Mouse (Mus musculus) forebrain, embryonic 15.5 days (tissue): ENCODE data around the gene Smarcc2. TPM values are rescaled to one million over a fixed set of nuclear protein-coding genes. Genes with fewer than 3 reads are reported as not detected.
A peak's percentile ranks its signal among the peaks of the same experiment; 100 is the strongest.

ENCODE experiments used
- ATAC-seq: fragments of 200-750 bp; cut with Nextera tagmentation; replicated peaks from 2 replicates; pipeline ENCODE4 v1.8.0; 2017; ENCODE audit warnings: mild to moderate bottlenecking, moderate TSS enrichment, moderate library complexity
- H3K27ac ChIP-seq: fragments of 300-500 bp; sonication (generic); replicated peaks from 2 replicates; pipeline ENCODE4 v1.5.1; 2015; ENCODE audit warnings: mild to moderate bottlenecking, inconsistent platforms
- H3K27me3 ChIP-seq: fragments of 300-500 bp; sonication (generic); 2 replicates; pipeline ENCODE4 v1.6.1; 2015; ENCODE audit warnings: inconsistent platforms
- H3K36me3 ChIP-seq: fragments of 300-500 bp; sonication (generic); 2 replicates; pipeline ENCODE4 v1.6.1; 2015; ENCODE audit warnings: mild to moderate bottlenecking, inconsistent platforms
- H3K4me1 ChIP-seq: fragments of 300-500 bp; sonication (generic); 2 replicates; pipeline ENCODE4 v1.6.1; 2015; ENCODE audit warnings: inconsistent platforms
- H3K4me2 ChIP-seq: fragments of 300-500 bp; sonication (generic); replicated peaks from 2 replicates; pipeline ENCODE4 v1.6.1; 2015; ENCODE audit warnings: mild to moderate bottlenecking, inconsistent platforms
- H3K4me3 ChIP-seq: fragments of 300-500 bp; sonication (generic); 2 replicates; pipeline ENCODE4 v1.5.1; 2015; ENCODE audit warnings: mild to moderate bottlenecking, inconsistent platforms
- H3K9ac ChIP-seq: fragments of 300-500 bp; sonication (generic); replicated peaks from 2 replicates; pipeline ENCODE4 v1.6.1; 2015; ENCODE audit warnings: mild to moderate bottlenecking, inconsistent platforms
- H3K9me3 ChIP-seq: fragments of 300-500 bp; sonication (generic); 2 replicates; pipeline ENCODE4 v1.6.1; 2016; ENCODE audit warnings: inconsistent platforms
- WGBS: fragments of 180-500 bp; shearing (Covaris S2); methylation state at CpG from one replicate; pipeline ENCODE4 v1.1.7; 2015; ENCODE audit warnings: mixed read lengths; 5-methylcytosine and 5-hydroxymethylcytosine counted together
- polyA plus RNA-seq: library from polyadenylated mRNA; unstranded; fragments of >200 nt; fragmentation: Nextera tagmentation; extraction: Ambion mirVana; gene quantifications from 2 replicates; pipeline ENCODE4 v1.2.1, GENCODE M21; 2015

Smarcc2 gene
- polyA plus RNA-seq, 1 experiment from 2014 or later, result 201 TPM

- Histone ChIP-seq H3K27me3 (no peaks in the 10 kb centered on the region), H3K4me3 (no peak overlapping the region), H3K4me2 (no peak overlapping the region), H3K9me3 (no peaks in the 10 kb centered on the region), H3K9ac (no peak overlapping the region), H3K36me3 (peaks cover 65% of the 10 kb centered on the region), H3K4me1 (no peaks in the 10 kb centered on the region), H3K27ac (no peak overlapping the region)
- ATAC-seq, result no peak
- WGBS, result 92% methylated on average over 5 of the region's 5 CpGs
Measured at GRCm38 (mm10) chr10:128429052-128429451, 30.0 kb upstream of the Smarcc2 start.

GRCm38 (mm10) chr10:128429454-128429853 lies 29.6 kb upstream of the Smarcc2 start:
- Histone ChIP-seq H3K4me2 (no peak overlapping the region), H3K27me3 (no peaks in the 10 kb centered on the region), H3K4me3 (no peak overlapping the region), H3K9me3 (no peaks in the 10 kb centered on the region), H3K9ac (no peak overlapping the region), H3K4me1 (no peaks in the 10 kb centered on the region), H3K36me3 (peaks cover 66% of the 10 kb centered on the region), H3K27ac (no peak overlapping the region)
- ATAC-seq, result no peak
- WGBS, result 87% methylated on average over 4 of the region's 4 CpGs

- Histone ChIP-seq H3K9me3 (no peaks in the 10 kb centered on the region), H3K4me1 (no peaks in the 10 kb centered on the region), H3K36me3 (peaks cover 87% of the 10 kb centered on the region), H3K27me3 (no peaks in the 10 kb centered on the region), H3K4me2 (no peak overlapping the region), H3K27ac (no peak overlapping the region), H3K4me3 (no peak overlapping the region), H3K9ac (no peak overlapping the region)
- WGBS, result 92% methylated on average over 2 of the region's 2 CpGs
- ATAC-seq, result no peak
Measured at GRCm38 (mm10) chr10:128433417-128433816, 25.6 kb upstream of the Smarcc2 start.

GRCm38 (mm10) chr10:128434681-128435080 lies 24.4 kb upstream of the Smarcc2 start:
- no peak for ATAC-seq

GRCm38 (mm10) chr10:128435186-128435823 lies 23.7 kb upstream of the Smarcc2 start:
- Histone ChIP-seq H3K27ac (0 out of 2 replicates have a peak overlapping the region, but pooled peaks have one; percentile 2), H3K9me3 (no peaks in the 10 kb centered on the region), H3K4me2 (no peak overlapping the region), H3K36me3 (peaks cover 84% of the 10 kb centered on the region), H3K27me3 (no peaks in the 10 kb centered on the region), H3K4me1 (no peaks in the 10 kb centered on the region), H3K4me3 (no peak overlapping the region), H3K9ac (no peak overlapping the region)
- no peak for ATAC-seq
- 73% methylated on average over 17 of the region's 17 CpGs for WGBS

More at GRCm38 (mm10) chr10:128434681-128435080, 24.4 kb upstream of the Smarcc2 start:
- Histone ChIP-seq H3K4me1 (no peaks in the 10 kb centered on the region), H3K4me3 (no peak overlapping the region), H3K36me3 (peaks cover 88% of the 10 kb centered on the region), H3K4me2 (no peak overlapping the region), H3K9ac (no peak overlapping the region), H3K27me3 (no peaks in the 10 kb centered on the region), H3K9me3 (no peaks in the 10 kb centered on the region), H3K27ac (no peak overlapping the region)
- 93% methylated on average over 10 of the region's 10 CpGs for WGBS

GRCm38 (mm10) chr10:128435873-128436272 lies 23.2 kb upstream of the Smarcc2 start:
- Histone ChIP-seq H3K4me3 (no peak overlapping the region), H3K36me3 (peaks cover 84% of the 10 kb centered on the region), H3K27me3 (no peaks in the 10 kb centered on the region), H3K9me3 (no peaks in the 10 kb centered on the region), H3K27ac (0 out of 2 replicates have a peak overlapping the region, but pooled peaks have one; percentile 2), H3K4me1 (no peaks in the 10 kb centered on the region), H3K9ac (no peak overlapping the region), H3K4me2 (no peak overlapping the region)
- WGBS, result 83% methylated on average over 5 of the region's 5 CpGs
- ATAC-seq, result no peak

GRCm38 (mm10) chr10:128436376-128436775 lies 22.7 kb upstream of the Smarcc2 start:
- H3K27me3 ChIP-seq, result no peaks in the 10 kb centered on the region
- peaks cover 84% of the 10 kb centered on the region for H3K36me3 ChIP-seq
- 88% methylated on average over 8 of the region's 8 CpGs for WGBS
- no peak overlapping the region for H3K27ac ChIP-seq
- no peaks in the 10 kb centered on the region for H3K4me1 ChIP-seq
- ATAC-seq, result no peak
- no peak overlapping the region for H3K4me3 ChIP-seq
- H3K9me3 ChIP-seq, result no peaks in the 10 kb centered on the region
- H3K4me2 ChIP-seq, result no peak overlapping the region
- H3K9ac ChIP-seq, result no peak overlapping the region

GRCm38 (mm10) chr10:128438675-128439279 lies 20.3 kb upstream of the Smarcc2 start:
- 79% methylated on average over 10 of the region's 10 CpGs for WGBS
- H3K27ac ChIP-seq, result no peak overlapping the region
- H3K9ac ChIP-seq, result no peak overlapping the region
- no peak overlapping the region for H3K4me3 ChIP-seq
- no peak for ATAC-seq
- no peaks in the 10 kb centered on the region for H3K9me3 ChIP-seq
- H3K27me3 ChIP-seq, result no peaks in the 10 kb centered on the region
- H3K36me3 ChIP-seq, result peaks cover 68% of the 10 kb centered on the region
- no peaks in the 10 kb centered on the region for H3K4me1 ChIP-seq
- H3K4me2 ChIP-seq, result no peak overlapping the region

GRCm38 (mm10) chr10:128440407-128440806 lies 18.6 kb upstream of the Smarcc2 start:
- peaks cover 55% of the 10 kb centered on the region for H3K36me3 ChIP-seq
- WGBS, result 64% methylated on average over 10 of the region's 10 CpGs
- H3K4me1 ChIP-seq, result no peaks in the 10 kb centered on the region
- H3K27me3 ChIP-seq, result no peaks in the 10 kb centered on the region
- no peak overlapping the region for H3K4me3 ChIP-seq
- H3K4me2 ChIP-seq, result no peak overlapping the region
- H3K9ac ChIP-seq, result no peak overlapping the region
- no peak overlapping the region for H3K27ac ChIP-seq
- no peaks in the 10 kb centered on the region for H3K9me3 ChIP-seq
- ATAC-seq, result no peak

- Histone ChIP-seq H3K4me1 (no peaks in the 10 kb centered on the region), H3K9ac (no peak overlapping the region), H3K4me2 (no peak overlapping the region), H3K9me3 (no peaks in the 10 kb centered on the region), H3K4me3 (no peak overlapping the region), H3K27me3 (no peaks in the 10 kb centered on the region), H3K36me3 (peaks cover 44% of the 10 kb centered on the region), H3K27ac (no peak overlapping the region)
- no peak for ATAC-seq
- 83% methylated on average over 10 of the region's 10 CpGs for WGBS
Measured at GRCm38 (mm10) chr10:128441324-128442119, 17.5 kb upstream of the Smarcc2 start.

GRCm38 (mm10) chr10:128442718-128443117 lies 16.3 kb upstream of the Smarcc2 start:
- no peak for ATAC-seq
- no peaks in the 10 kb centered on the region for H3K27me3 ChIP-seq
- whole genome bisulfite sequencing, result 84% methylated on average over 1 of the region's 1 CpGs

GRCm38 (mm10) chr10:128444354-128444753 lies 14.7 kb upstream of the Smarcc2 start:
- H3K27ac ChIP-seq, result no peak overlapping the region
- peaks cover 16% of the 10 kb centered on the region; the same call in 1 of the 2 replicates for H3K36me3 ChIP-seq
- H3K27me3 ChIP-seq, result no peaks in the 10 kb centered on the region
- WGBS, result 73% methylated on average over 6 of the region's 6 CpGs
- H3K4me1 ChIP-seq, result no peaks in the 10 kb centered on the region
- H3K4me3 ChIP-seq, result no peak overlapping the region
- no peaks in the 10 kb centered on the region for H3K9me3 ChIP-seq
- no peak overlapping the region for H3K9ac ChIP-seq
- H3K4me2 ChIP-seq, result no peak overlapping the region
- no peak for ATAC-seq

More at GRCm38 (mm10) chr10:128442718-128443117, 16.3 kb upstream of the Smarcc2 start:
- Histone ChIP-seq H3K9ac (no peak overlapping the region), H3K4me3 (no peak overlapping the region), H3K27ac (no peak overlapping the region), H3K9me3 (no peaks in the 10 kb centered on the region), H3K4me1 (no peaks in the 10 kb centered on the region), H3K4me2 (no peak overlapping the region), H3K36me3 (peaks cover 32% of the 10 kb centered on the region)
